In genomic region chr6:135087721-135088451, GRCm38 (mm10) we compare ENCODE assay signal across 9 mouse cellular contexts. TPM values are rescaled to one million over a fixed set of nuclear protein-coding genes. Genes with fewer than 3 reads are reported as not detected.
DNase-seq lines count a peak whose midpoint lies in the region; ATAC-seq and TF ChIP-seq lines count a peak whose summit lies in the region.
"Had no signal": no experiment of that assay in that cellular context is flagged by ENCODE, and none has a peak within 500 bp of the region (broad histone marks: within the 10 kb centered on the region; RNA-seq: fewer than 3 reads in every experiment).

No protein-coding gene starts in this region.

- TF ChIP-seq CTCF in ES-Bruce4 (IDR thresholded peaks at IDR 0.05; ENCODE audit: low read depth, low read length) = peak; percentile 75

- H3K9ac ChIP-seq in ES-Bruce4 (ENCODE audit: low read depth, poor library complexity, severe bottlenecking) = no peak overlapping the region
- H3K9ac ChIP-seq in forebrain, embryonic 14.5 days (ENCODE audit: low read length) = peak overlapping the region; percentile 25; the same call in 1 of the 2 replicates

- H3K27ac ChIP-seq in ES-Bruce4 (ENCODE audit: insufficient read depth, low read length) = no peak overlapping the region
- no peak overlapping the region for H3K27ac ChIP-seq in forebrain, embryonic 14.5 days (ENCODE audit: low read depth, low read length)
- H3K27ac ChIP-seq: macrophage had no signal

- H3K4me1 ChIP-seq in ES-Bruce4 (ENCODE audit: control insufficient read depth, insufficient read depth, low read length) = no peaks in the 10 kb centered on the region
- H3K4me1 ChIP-seq in forebrain, embryonic 14.5 days (ENCODE audit: control insufficient read depth, insufficient read depth, low read length) = 0 out of 2 replicates have a peak, but pooled peaks cover 3% of the 10 kb centered on the region

- TF ChIP-seq EP300 in ES-Bruce4 (IDR thresholded peaks at IDR 0.05; ENCODE audit: insufficient read depth, low read depth, low read length) = no peak

- H3K36me3 ChIP-seq in ES-Bruce4 (ENCODE audit: control insufficient read depth, insufficient read depth, low read length, poor library complexity, severe bottlenecking) = no peaks in the 10 kb centered on the region
- H3K36me3 ChIP-seq in forebrain, embryonic 14.5 days (ENCODE audit: control insufficient read depth, insufficient read depth, low read length) = no peaks in the 10 kb centered on the region

- 23% methylated on average over 19 of the region's 19 CpGs for WGBS in forebrain, embryonic 14.5 days

- H3K9me3 ChIP-seq in ES-Bruce4 (replicated peaks; ENCODE audit: control insufficient read depth, insufficient read depth, low read length, poor library complexity, severe bottlenecking) = no peaks in the 10 kb centered on the region
- H3K9me3 ChIP-seq in forebrain, embryonic 14.5 days (replicated peaks; ENCODE audit: control insufficient read depth, low read length) = no peaks in the 10 kb centered on the region

- intact Hi-C loops in heart, postnatal 14 days (cut with DNase I) = loop anchor here (1.0 to 5.0 kb wide), 5 partner anchors 56 to 313 kb away; no protein-coding TSS in a partner anchor

- peak; percentile 65 for ATAC-seq in cerebellum, adult (ENCODE audit: insufficient number of reproducible peaks, low FRiP score, low TSS enrichment)
- ATAC-seq in forebrain, embryonic 14.5 days = peak; percentile 86
- peak; percentile 57; the same call in 1 of the 2 replicates for ATAC-seq in neutrophil, adult 5-6 weeks (ENCODE audit: extremely low read depth, insufficient number of reproducible peaks, low FRiP score, poor library complexity, severe bottlenecking)

- TF ChIP-seq POLR2A in ES-Bruce4 (IDR thresholded peaks at IDR 0.05; ENCODE audit: insufficient read depth, low read length) = no peak

- peak overlapping the region; percentile 40 for H3K4me2 ChIP-seq in forebrain, embryonic 14.5 days (ENCODE audit: low read length)

- no peaks in the 10 kb centered on the region for H3K27me3 ChIP-seq in ES-Bruce4 (ENCODE audit: control insufficient read depth, insufficient read depth, low read length, poor library complexity, severe bottlenecking)
- no peaks in the 10 kb centered on the region for H3K27me3 ChIP-seq in forebrain, embryonic 14.5 days (replicated peaks; ENCODE audit: control insufficient read depth, insufficient read depth, low read length)

- peak; percentile 93 for DNase-seq in forebrain, embryonic 14.5 days (ENCODE audit: low spot score)
- DNase-seq in heart, postnatal 14 days = peak; percentile 75 to 90
- DNase-seq in layer of hippocampus, adult 11-12 months (ENCODE audit: low spot score) = peak; percentile 83
- DNase-seq in lung, adult 18-20 months = peak; percentile 70 to 75
- DNase-seq in testis, postnatal 14 days (ENCODE audit: low spot score) = peak; percentile 53

- no peak overlapping the region for H3K4me3 ChIP-seq in ES-Bruce4 (ENCODE audit: low read depth, low read length)
- H3K4me3 ChIP-seq in forebrain, embryonic 14.5 days (ENCODE audit: low read depth, low read length) = no peak overlapping the region

RNA-seq across cellular contexts. Expression of gene Gprc5a, which starts 22.4 kb away (rescaled TPM):
- 46.0 and 48.4 TPM in 2 replicates for polyA plus RNA-seq in ES-Bruce4 (2011; ENCODE audit: insufficient read depth, insufficient read length, low read depth, missing spikeins)
- polyA plus RNA-seq in forebrain, embryonic 14.5 days (2014; fragmentation: Nextera tagmentation; extraction: Ambion mirVana) = 0.61 and 0.95 TPM in 2 replicates
- total RNA-seq in heart, postnatal 14 days (2021) = 1 to 10 TPM; 2.8 to 2.9 TPM
- total RNA-seq in neutrophil, adult 5-6 weeks (2017) = 0.23 TPM in 1 of 2 replicates, not detected in the other

RNA-seq across cellular contexts. Expression of gene Gprc5d, which starts 30.2 kb away (rescaled TPM):
- polyA plus RNA-seq in ES-Bruce4 (2011; ENCODE audit: insufficient read depth, insufficient read length, low read depth, missing spikeins) = not detected in 2 replicates
- not detected in 2 replicates for polyA plus RNA-seq in forebrain, embryonic 14.5 days (2014; fragmentation: Nextera tagmentation; extraction: Ambion mirVana)
- not detected for total RNA-seq in heart, postnatal 14 days (2021)
- not detected in 2 replicates for total RNA-seq in neutrophil, adult 5-6 weeks (2017)
- polyA plus RNA-seq: macrophage had no signal
